18 mouse cellular contexts compared by ENCODE assay signal in genomic region chr1:135385161-135385560, GRCm38 (mm10). TPM values are rescaled to one million over a fixed set of nuclear protein-coding genes. Genes with fewer than 3 reads are reported as not detected.
DNase-seq lines count a peak whose midpoint lies in the region.
"Had no signal": no experiment of that assay in that cellular context is flagged by ENCODE, and none has a peak within 500 bp of the region (broad histone marks: within the 10 kb centered on the region; RNA-seq: fewer than 3 reads in every experiment).

No protein-coding gene starts in this region.

- intact Hi-C loops in gastrocnemius, postnatal 36 days (cut with DNase I) = no loop called here

- DNase-seq in adrenal gland, adult 2 months = peak; percentile 48
- no peak for DNase-seq in adrenal gland, adult 18-20 months (ENCODE audit: low spot score in 2 of 2)
- DNase-seq in gastrocnemius, adult 18-20 months (ENCODE audit: low spot score) = peak; percentile 35
- no peak for DNase-seq in gastrocnemius, postnatal 36 days
- peak; percentile 37 to 60 for DNase-seq in left cerebral cortex, adult 18-20 months (ENCODE audit: low spot score in 2 of 2)
- DNase-seq in left cerebral cortex, adult 11 months (ENCODE audit: low spot score) = no peak
- DNase-seq in right cerebral cortex, postnatal 25 days = peak; percentile 59
- DNase-seq in right cerebral cortex, postnatal 14 days = no peak
- DNase-seq: adrenal gland, postnatal 10 days; cerebellum, adult 11-12 months; cerebellum, adult 9-10 months; cerebellum, postnatal 25 days; forebrain, postnatal 0 days; heart, adult 2 months; heart, postnatal 14 days; kidney, adult 11 months had no signal

RNA-seq across cellular contexts. Expression of gene Shisa4, which starts 10.1 kb away (rescaled TPM):
- 10 to 100 TPM in 1 of 2 experiments, 1 to 10 TPM in 1; 9.6 to 11.7 TPM for total RNA-seq in adrenal gland, adult 2 months (2021)
- polyA plus RNA-seq in adrenal gland, adult 2 months (2012; rRNA removed) = 29.3 and 47.0 TPM in 2 replicates
- 1 to 10 TPM; 6.6 to 7.1 TPM for total RNA-seq in adrenal gland, adult 18-20 months (2021)
- total RNA-seq in gastrocnemius, adult 18-20 months (2021) = 100 to 1,000 TPM; 161 to 171 TPM
- 100 to 1,000 TPM; 198 to 200 TPM for total RNA-seq in gastrocnemius, postnatal 36 days (2021)
- total RNA-seq in left cerebral cortex, adult 18-20 months (2021) = 100 to 1,000 TPM; 160 to 186 TPM
- total RNA-seq: hematopoietic stem cell, adult 5-6 weeks; MEL had no signal

RNA-seq across cellular contexts. Expression of gene Ipo9, which starts 45.1 kb away (rescaled TPM):
- total RNA-seq in adrenal gland, adult 2 months (2021) = 10 to 100 TPM; 58.6 to 77.5 TPM
- 76.6 and 80.7 TPM in 2 replicates for polyA plus RNA-seq in adrenal gland, adult 2 months (2012; rRNA removed)
- total RNA-seq in adrenal gland, adult 18-20 months (2021) = 10 to 100 TPM; 55.5 to 87.5 TPM
- 10 to 100 TPM; 20.5 to 26.2 TPM for total RNA-seq in gastrocnemius, adult 18-20 months (2021)
- 10 to 100 TPM; 23.4 to 24.1 TPM for total RNA-seq in gastrocnemius, postnatal 36 days (2021)
- total RNA-seq in left cerebral cortex, adult 18-20 months (2021) = 100 to 1,000 TPM; 172 to 174 TPM

Comparison
In these comparisons a context has a peak if more than half of its experiments do, and no peak if none do; other contexts are left out.
1. DNase-seq: peak in adrenal gland, adult 2 months (single experiment), gastrocnemius, adult 18-20 months (single experiment), left cerebral cortex, adult 18-20 months (2 of 2) and right cerebral cortex, postnatal 25 days (single experiment); none in adrenal gland, adult 18-20 months (0 of 2), gastrocnemius, postnatal 36 days (0 of 2), left cerebral cortex, adult 11 months (single experiment) and right cerebral cortex, postnatal 14 days (single experiment).
2. RNA of gene Shisa4, which starts 10.1 kb away (total RNA-seq): 198 to 200 TPM in gastrocnemius, postnatal 36 days, 160 to 186 TPM in left cerebral cortex, adult 18-20 months and 161 to 171 TPM in gastrocnemius, adult 18-20 months; 9.6 to 11.7 TPM in adrenal gland, adult 2 months and 6.6 to 7.1 TPM in adrenal gland, adult 18-20 months; every median in the first group is over 10 times any median in the second.